Mouse (Mus musculus): ENCODE measurements around the gene Trip11.

DNA sequence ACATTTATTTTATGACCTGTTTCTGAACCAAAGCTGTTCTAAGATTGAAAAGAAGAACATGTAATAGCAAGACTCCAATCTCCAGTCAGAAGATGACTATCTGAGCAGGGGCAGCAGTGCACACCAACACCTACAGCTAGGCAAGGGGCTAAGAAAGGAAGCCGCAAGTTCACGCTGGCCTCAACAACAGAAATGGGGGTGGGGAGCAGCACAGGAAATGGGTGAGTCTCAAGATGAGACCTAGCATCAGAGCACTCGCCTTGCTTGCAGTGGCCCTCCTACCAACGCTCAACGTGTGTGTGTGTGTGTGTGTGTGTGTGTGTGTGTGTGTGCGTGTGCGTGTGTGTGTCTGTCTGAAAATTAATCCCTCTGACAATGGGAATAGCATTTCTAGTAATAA lies 16.0 kb downstream of the Trip11 start:
- TF ChIP-seq CTCF (IDR thresholded peaks at IDR 0.05; ENCODE audit: borderline replicate concordance, insufficient read depth, low read depth, low read length) (no peak), POLR2A (IDR thresholded peaks at IDR 0.05; ENCODE audit: borderline replicate concordance, insufficient read depth, low read length) (no peak)
